Mouse (Mus musculus) thymus, adult 2 months (tissue): Measurements from ENCODE around the gene Ppm1m.

Experiments
- CTCF ChIP-seq: fragments of 200-500 bp; IDR thresholded peaks from 2 replicates; pipeline ENCODE4 v1.5.1; 2012; ENCODE audit warnings: mild to moderate bottlenecking, control low read depth, low read length, moderate library complexity, borderline replicate concordance; ENCODE audit not compliant: control insufficient read depth, poor library complexity, insufficient read depth; ENCODE audit errors: extremely low read depth
- POLR2A ChIP-seq: fragments of 200-500 bp; IDR thresholded peaks from 2 replicates; pipeline ENCODE4 v1.6.1; 2012; ENCODE audit warnings: mild to moderate bottlenecking, low read length, control low read depth, moderate library complexity; ENCODE audit not compliant: control insufficient read depth, poor library complexity, insufficient read depth; ENCODE audit errors: extremely low read depth

DNA sequence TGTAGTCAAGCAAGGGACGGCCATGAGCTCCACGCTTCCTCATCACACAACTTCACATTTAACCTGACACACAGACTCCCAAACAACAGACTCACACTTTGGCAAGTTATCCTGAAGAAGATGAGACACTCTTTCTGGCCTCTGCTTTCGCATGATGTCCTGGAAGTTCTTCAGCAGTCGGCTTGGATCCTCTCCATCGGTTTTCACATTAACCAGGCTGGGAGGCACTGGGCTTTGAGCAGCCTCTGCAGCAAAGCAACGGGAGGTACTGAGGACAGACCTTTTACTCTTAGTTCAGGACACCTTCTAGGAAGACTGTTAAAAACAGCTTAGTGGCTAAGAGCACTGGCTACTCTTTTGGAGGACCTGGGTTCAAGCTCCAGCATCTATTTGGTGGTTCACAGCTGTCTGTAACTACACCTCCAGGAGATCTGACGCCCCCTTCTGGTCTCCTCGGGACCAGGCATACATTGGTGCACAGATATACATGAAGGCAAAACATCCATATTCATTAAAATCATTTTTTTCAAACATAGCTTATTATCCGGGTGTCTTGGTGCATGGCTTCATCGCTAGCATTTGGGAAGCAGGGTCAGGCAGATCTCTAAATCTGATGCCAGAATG is 42.1 kb upstream of the Ppm1m start:
- TF ChIP-seq CTCF, result no peak
- TF ChIP-seq POLR2A, result no peak
